Mouse (Mus musculus) liver, postnatal 0 days (tissue): ENCODE measurements around the gene Mettl16. TPM values are rescaled to one million over a fixed set of nuclear protein-coding genes. Genes with fewer than 3 reads are reported as not detected.
A peak's percentile ranks its signal among the peaks of the same experiment; 100 is the strongest.

Source experiments
- ATAC-seq: fragments of 200-750 bp; cut with Nextera tagmentation; 2 replicates; pipeline ENCODE4 v1.8.0; 2017; ENCODE audit warnings: mild to moderate bottlenecking, moderate library complexity
- DNase-seq: peaks from one replicate; pipeline ENCODE4 v3.0.0-alpha.2; 2016
- H3K27ac ChIP-seq: fragments of 300-500 bp; sonication (generic); 2 replicates; pipeline ENCODE4 v1.5.1; 2014; ENCODE audit warnings: antibody characterized with exemption, moderate library complexity, mild to moderate bottlenecking, low read depth
- H3K27me3 ChIP-seq: fragments of 300-500 bp; sonication (generic); 2 replicates; pipeline ENCODE4 v1.6.1; 2014; ENCODE audit warnings: low read length, control low read depth, mixed read lengths; ENCODE audit not compliant: insufficient read depth
- H3K36me3 ChIP-seq: fragments of 300-500 bp; sonication (generic); replicated peaks from 2 replicates; pipeline ENCODE4 v1.6.1; 2014; ENCODE audit warnings: mild to moderate bottlenecking, control low read depth, low read length, moderate library complexity, mixed read lengths; ENCODE audit not compliant: insufficient read depth
- H3K4me1 ChIP-seq: fragments of 300-500 bp; sonication (generic); 2 replicates; pipeline ENCODE4 v1.6.1; 2014; ENCODE audit warnings: antibody characterized with exemption, mild to moderate bottlenecking, control low read depth; ENCODE audit not compliant: insufficient read depth
- H3K4me2 ChIP-seq: fragments of 300-500 bp; sonication (generic); 2 replicates; pipeline ENCODE4 v1.6.1; 2014; ENCODE audit warnings: low read depth, mild to moderate bottlenecking, low read length, moderate library complexity, mixed read lengths
- H3K4me3 ChIP-seq: fragments of 300-500 bp; sonication (generic); 2 replicates; pipeline ENCODE4 v1.5.1; 2014; ENCODE audit warnings: low read depth, low read length
- H3K9ac ChIP-seq: fragments of 300-500 bp; sonication (generic); replicated peaks from 2 replicates; pipeline ENCODE4 v1.6.1; 2014; ENCODE audit warnings: mild to moderate bottlenecking, moderate library complexity
- H3K9me3 ChIP-seq: fragments of 300-500 bp; sonication (generic); 2 replicates; pipeline ENCODE4 v1.6.1; 2016; ENCODE audit warnings: mild to moderate bottlenecking, control low read depth, low read length, mixed read lengths
- CTCF ChIP-seq: sonication (generic); IDR thresholded peaks from 2 replicates; pipeline ENCODE4 v1.5.1; 2016; ENCODE audit warnings: antibody characterized with exemption, low read depth
- EP300 ChIP-seq: IDR thresholded peaks from 2 replicates; pipeline ENCODE4 v1.6.1; 2016; ENCODE audit warnings: antibody characterized with exemption, low read depth, mild to moderate bottlenecking
- WGBS: fragments of 180-500 bp; shearing (Covaris S2); extraction: QIAGEN DNeasy Blood & Tissue Kit; methylation state at CpG from one replicate; pipeline ENCODE4 v1.1.7; 2014; ENCODE audit not compliant: insufficient replicate concordance; 5-methylcytosine and 5-hydroxymethylcytosine counted together
- polyA plus RNA-seq: library from polyadenylated mRNA; unstranded; fragments of >200 nt; fragmentation: Nextera tagmentation; extraction: Ambion mirVana; gene quantifications from 2 replicates; pipeline ENCODE4 v1.2.1, GENCODE M21; 2015

Mettl16 gene
- polyA plus RNA-seq, 1 experiment from 2014 or later = 8.4 TPM

DNA sequence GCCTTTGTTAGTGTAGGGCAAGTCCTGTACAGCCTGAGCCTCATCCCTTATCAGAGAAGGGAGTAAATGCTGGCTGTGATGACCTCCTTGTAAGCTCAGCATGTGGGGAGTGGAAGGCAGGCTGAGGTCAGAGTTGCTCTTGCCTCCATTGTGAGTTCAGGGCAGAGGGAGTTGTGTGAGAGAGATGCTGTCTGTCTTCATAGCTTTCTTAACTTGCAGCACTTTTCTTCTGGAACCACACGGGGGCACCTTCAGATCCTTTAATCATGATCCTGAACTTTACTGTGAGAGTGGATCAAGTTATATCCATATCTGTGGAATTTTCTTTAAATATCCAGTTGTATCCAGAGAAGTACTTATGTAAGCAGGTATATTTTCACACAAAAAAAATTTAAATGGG lies 50.8 kb downstream of the Mettl16 start:
- peaks cover 21% of the 10 kb centered on the region for H3K36me3 ChIP-seq
- peaks cover 6% of the 10 kb centered on the region for H3K4me1 ChIP-seq
- no peak overlapping the region for H3K9ac ChIP-seq
- no peak overlapping the region for H3K27ac ChIP-seq
- peak; percentile 19 for DNase-seq
- ATAC-seq = no peak
- no peak overlapping the region for H3K4me3 ChIP-seq
- H3K27me3 ChIP-seq = no peaks in the 10 kb centered on the region
- H3K9me3 ChIP-seq = no peaks in the 10 kb centered on the region
- WGBS = 39% methylated on average over 1 of the region's 1 CpGs
- no peak for TF ChIP-seq EP300
- peak; percentile 59 for TF ChIP-seq CTCF
- no peak overlapping the region for H3K4me2 ChIP-seq

DNA sequence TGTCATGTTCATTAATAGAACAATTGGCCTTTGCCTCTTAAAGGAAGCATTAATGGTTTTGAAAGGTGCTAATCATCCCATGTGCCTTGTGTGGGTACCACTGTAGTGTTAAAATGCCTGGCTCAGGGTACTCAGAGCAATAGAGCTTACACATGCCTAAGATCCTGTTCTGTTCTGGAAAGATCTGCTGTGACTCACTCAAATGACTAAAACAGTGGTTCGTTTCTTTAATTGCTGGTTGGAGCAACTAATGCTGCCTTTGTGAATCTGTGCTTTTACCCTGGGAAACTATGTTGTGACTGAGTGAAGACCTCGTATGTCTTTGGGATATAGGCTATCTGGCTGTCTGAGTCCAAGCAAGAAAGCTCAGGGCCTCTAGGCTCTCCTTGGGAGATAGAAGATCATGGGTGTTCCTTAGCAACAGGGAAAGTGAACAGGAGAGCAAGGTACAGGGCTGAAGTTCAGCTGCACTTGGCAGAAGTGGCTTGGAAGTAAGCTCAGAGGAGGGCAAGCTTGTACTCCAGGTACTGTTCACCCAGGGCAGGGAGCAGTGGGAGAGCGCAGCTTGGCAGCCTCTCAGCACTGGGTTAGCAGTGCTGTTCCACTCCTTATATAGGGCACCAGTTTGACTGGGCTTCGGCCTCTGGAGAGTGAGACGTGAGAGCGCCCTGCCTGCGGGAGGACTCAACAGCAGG lies 52.3 kb downstream of the Mettl16 start:
- Histone ChIP-seq H3K4me2 (no peak overlapping the region), H3K36me3 (peaks cover 9% of the 10 kb centered on the region), H3K27ac (no peak overlapping the region), H3K9me3 (no peaks in the 10 kb centered on the region), H3K27me3 (no peaks in the 10 kb centered on the region), H3K4me1 (peaks cover 18% of the 10 kb centered on the region), H3K9ac (no peak overlapping the region), H3K4me3 (no peak overlapping the region)
- TF ChIP-seq EP300 = no peak
- TF ChIP-seq CTCF = no peak
- WGBS = 83% methylated on average over 7 of the region's 7 CpGs
- ATAC-seq (no peak), DNase-seq (no peak)

DNA sequence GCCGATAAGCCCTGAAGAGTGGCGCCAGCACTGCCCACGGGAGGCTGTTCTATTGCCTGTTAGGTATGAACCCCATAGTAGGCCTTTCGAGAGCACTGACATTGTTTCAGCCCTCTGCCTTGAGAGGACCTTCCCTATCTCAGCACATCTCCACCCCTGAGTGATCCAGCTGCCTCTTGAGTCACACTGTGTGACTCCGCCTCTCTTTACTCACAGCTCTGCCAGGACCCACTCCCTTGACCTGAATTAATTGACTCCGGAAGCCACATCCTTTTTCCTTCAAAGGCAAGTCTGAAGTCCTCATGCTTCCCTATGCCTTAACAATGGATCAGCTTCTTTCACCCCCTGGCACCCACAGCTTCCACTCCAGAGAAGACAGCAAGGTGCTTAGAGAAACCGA lies 55.5 kb downstream of the Mettl16 start:
- Histone ChIP-seq H3K9ac (no peak overlapping the region), H3K9me3 (no peaks in the 10 kb centered on the region), H3K36me3 (peaks cover 5% of the 10 kb centered on the region; the same call in 1 of the 2 replicates), H3K27me3 (no peaks in the 10 kb centered on the region), H3K4me1 (peaks cover 36% of the 10 kb centered on the region), H3K4me3 (no peak overlapping the region), H3K4me2 (peak overlapping the region; percentile 27), H3K27ac (peak overlapping the region; percentile 98)
- 54% methylated on average over 7 of the region's 7 CpGs for WGBS
- no peak for ATAC-seq
- DNase-seq = peak; percentile 18
- no peak for TF ChIP-seq CTCF
- no peak for TF ChIP-seq EP300

DNA sequence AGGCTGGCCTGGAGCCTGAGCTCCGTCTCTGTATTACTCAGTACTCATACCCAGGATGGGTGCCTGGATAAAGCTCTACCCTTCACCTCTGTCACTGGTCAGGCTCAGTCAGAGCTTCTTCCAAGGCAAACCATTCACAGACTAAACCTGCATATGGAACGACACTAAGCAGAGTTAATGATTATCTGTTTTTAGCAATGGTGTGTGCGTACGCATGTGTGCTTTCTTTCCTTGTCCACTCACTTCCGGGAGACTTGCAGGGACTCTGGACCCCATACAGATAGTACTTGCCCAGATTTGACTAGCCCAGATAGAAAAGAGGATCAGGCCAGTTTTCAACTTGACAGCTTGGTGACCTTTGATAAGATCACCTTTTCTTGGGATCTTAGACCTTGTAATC lies 56.1 kb downstream of the Mettl16 start:
- Histone ChIP-seq H3K36me3 (peaks cover 5% of the 10 kb centered on the region; the same call in 1 of the 2 replicates), H3K9me3 (no peaks in the 10 kb centered on the region), H3K4me2 (peak overlapping the region; percentile 27), H3K27ac (peak overlapping the region; percentile 98), H3K9ac (no peak overlapping the region), H3K4me1 (peaks cover 38% of the 10 kb centered on the region), H3K4me3 (no peak overlapping the region), H3K27me3 (no peaks in the 10 kb centered on the region)
- DNase-seq (peak; percentile 21), ATAC-seq (no peak)
- WGBS = 57% methylated on average over 5 of the region's 5 CpGs
- no peak for TF ChIP-seq CTCF
- no peak for TF ChIP-seq EP300

DNA sequence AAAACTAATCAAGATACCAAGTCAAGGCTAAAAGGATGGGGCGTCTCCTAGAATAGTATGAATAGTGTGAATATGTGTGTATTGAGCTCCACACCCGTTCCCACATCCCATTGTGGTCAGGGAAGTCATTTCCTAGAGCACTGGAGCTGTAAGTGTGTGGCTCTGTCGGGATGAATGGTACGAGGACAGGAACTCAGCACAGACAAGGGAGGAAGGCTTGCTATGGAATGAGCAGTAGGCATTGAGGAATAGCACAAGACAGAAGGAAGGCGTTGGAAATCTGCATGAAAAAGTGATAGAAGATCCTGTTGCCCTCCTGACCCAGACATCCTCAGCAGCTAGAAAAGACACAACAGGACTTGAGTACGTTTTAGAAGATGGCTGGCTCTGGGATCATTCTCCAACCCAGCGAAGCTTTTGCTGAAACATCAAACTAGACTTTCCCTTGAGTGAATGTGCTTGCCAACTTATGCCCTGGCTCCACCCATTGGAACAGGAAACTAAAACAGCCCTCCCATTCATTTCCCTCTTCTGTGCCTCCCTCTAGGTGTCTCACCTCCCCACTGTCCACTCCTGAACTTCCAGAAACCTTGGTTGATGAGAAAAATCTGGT lies 57.3 kb downstream of the Mettl16 start:
- Histone ChIP-seq H3K4me1 (peaks cover 44% of the 10 kb centered on the region), H3K27ac (peak overlapping the region; percentile 98), H3K4me2 (peak overlapping the region; percentile 89), H3K9me3 (no peaks in the 10 kb centered on the region), H3K27me3 (no peaks in the 10 kb centered on the region), H3K4me3 (no peak overlapping the region), H3K9ac (no peak overlapping the region), H3K36me3 (peaks cover 5% of the 10 kb centered on the region; the same call in 1 of the 2 replicates)
- DNase-seq = no peak
- TF ChIP-seq EP300 (no peak), CTCF (0 out of 2 replicates have a peak, but pooled peaks have one; percentile 12)
- ATAC-seq = no peak
- 52% methylated on average over 7 of the region's 7 CpGs for WGBS

DNA sequence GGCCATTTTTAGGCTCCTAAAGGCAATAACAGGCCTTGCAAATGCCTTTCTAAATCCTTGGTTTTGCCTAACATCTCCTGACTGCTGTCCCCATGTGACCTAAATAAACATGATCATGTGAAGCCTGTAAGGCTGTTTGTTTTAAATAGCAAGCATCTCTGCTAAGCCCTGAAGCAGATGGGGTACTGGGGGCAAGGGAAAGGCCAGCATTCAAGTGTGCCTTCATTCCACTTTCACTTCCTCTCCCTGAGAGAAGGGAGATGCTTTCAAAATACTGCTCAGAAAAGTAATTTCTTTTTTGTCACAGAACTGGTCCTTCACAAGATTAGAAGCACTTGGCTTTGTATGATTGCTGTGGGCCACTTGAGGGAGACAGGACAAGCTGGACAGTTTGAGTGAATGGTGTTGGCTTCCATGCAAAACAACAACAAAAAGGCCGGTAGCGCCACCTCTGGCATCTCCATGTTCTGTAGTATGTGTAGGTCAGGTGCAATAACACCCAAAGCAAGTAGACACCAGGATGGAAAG lies 57.8 kb downstream of the Mettl16 start:
- Histone ChIP-seq H3K36me3 (peaks cover under 1% of the 10 kb centered on the region; the same call in 1 of the 2 replicates), H3K27ac (peak overlapping the region; percentile 98), H3K9me3 (no peaks in the 10 kb centered on the region), H3K4me2 (peak overlapping the region; percentile 89), H3K27me3 (no peaks in the 10 kb centered on the region), H3K4me3 (no peak overlapping the region), H3K4me1 (peaks cover 50% of the 10 kb centered on the region), H3K9ac (peak overlapping the region; percentile 5; the same call in 1 of the 2 replicates)
- DNase-seq = peak; percentile 46
- ATAC-seq = no peak
- peak; percentile 33; the same call in 1 of the 2 replicates for TF ChIP-seq CTCF
- no peak for TF ChIP-seq EP300
- 48% methylated on average over 2 of the region's 2 CpGs for WGBS
